Mouse (Mus musculus) MEL (cell line): ENCODE measurements at regions not wholly inside any gene's neighbourhood (a gene's known extent, or its start where the extent isn't known, plus 50 kb on each side); places are given as distances from the start of the nearest gene placed in this dataset.

Experiments used
- DNase-seq: peaks from one replicate; pipeline ENCODE4 v3.0.0; 2011; ENCODE audit warnings: low read depth, low spot score
- H3K27ac ChIP-seq: 2 replicates; pipeline ENCODE4 v1.5.1; 2012; ENCODE audit warnings: low read depth, mild to moderate bottlenecking, control low read depth, low read length, moderate library complexity; ENCODE audit not compliant: control insufficient read depth
- H3K27me3 ChIP-seq, 2 experiments: fragments of 150-350 bp in 1 of 2; sonication (generic) in 1 of 2; 2 replicates each; pipeline ENCODE4 v1.6.1; 2012; ENCODE audit warnings: low read length in 2 of 2, mild to moderate bottlenecking in 2 of 2, improper control_type of control experiment in 1 of 2, moderate library complexity in 1 of 2; ENCODE audit not compliant: insufficient read depth in 2 of 2, control insufficient read depth in 1 of 2
- H3K36me3 ChIP-seq, 2 experiments: 2 replicates each; pipeline ENCODE4 v1.6.1; 2012 to 2014; ENCODE audit warnings: low read length in 2 of 2, improper control_type of control experiment in 1 of 2, inconsistent platforms in 1 of 2, mild to moderate bottlenecking in 1 of 2; ENCODE audit not compliant: insufficient read depth in 2 of 2, control insufficient read depth in 1 of 2
- H3K4me1 ChIP-seq, 2 experiments: fragments of 150-350 bp in 1 of 2; sonication (generic) in 1 of 2; 2 replicates each; pipeline ENCODE4 v1.6.1; 2012; ENCODE audit warnings: low read length in 2 of 2, improper control_type of control experiment in 1 of 2, mild to moderate bottlenecking in 1 of 2; ENCODE audit not compliant: insufficient read depth in 2 of 2, control insufficient read depth in 1 of 2
- H3K4me3 ChIP-seq, 2 experiments: fragments of 150-350 bp in 1 of 2; sonication (generic) in 1 of 2; 2 replicates each; pipeline ENCODE4 v1.5.1; 2012; ENCODE audit warnings: low read depth in 2 of 2, low read length in 2 of 2, mild to moderate bottlenecking in 2 of 2, moderate library complexity in 2 of 2, control low read depth in 1 of 2, improper control_type of control experiment in 1 of 2; ENCODE audit not compliant: control insufficient read depth in 1 of 2, insufficient read depth in 1 of 2
- H3K79me2 ChIP-seq: 2 replicates; pipeline ENCODE4 v1.6.1; 2012; ENCODE audit warnings: mild to moderate bottlenecking, low read length, moderate library complexity; ENCODE audit not compliant: control insufficient read depth, poor library complexity, insufficient read depth
- H3K9ac ChIP-seq: 2 replicates; pipeline ENCODE4 v1.6.1; 2012; ENCODE audit warnings: low read depth, mild to moderate bottlenecking, control low read depth, low read length, moderate library complexity; ENCODE audit not compliant: control insufficient read depth, poor library complexity, severe bottlenecking
- H3K9me3 ChIP-seq: fragments of 150-350 bp; sonication (generic); replicated peaks from 2 replicates; pipeline ENCODE4 v1.6.1; 2012; ENCODE audit warnings: mild to moderate bottlenecking, low read length, improper control_type of control experiment, moderate library complexity; ENCODE audit not compliant: insufficient read depth
- BHLHE40 ChIP-seq: IDR thresholded peaks from 2 replicates; pipeline ENCODE4 v1.6.1; 2012; ENCODE audit warnings: low read depth, mild to moderate bottlenecking, inconsistent platforms, low read length, improper control_type of control experiment, borderline replicate concordance
- ELF1 ChIP-seq: IDR thresholded peaks from 2 replicates; pipeline ENCODE4 v1.6.1; 2014; ENCODE audit warnings: low read depth, mild to moderate bottlenecking, inconsistent platforms, low read length, improper control_type of control experiment, moderate library complexity
- ETS1 ChIP-seq: IDR thresholded peaks from 2 replicates; pipeline ENCODE4 v1.6.1; 2012; ENCODE audit warnings: low read depth, mild to moderate bottlenecking, inconsistent platforms, low read length, improper control_type of control experiment, moderate library complexity
- GABPA ChIP-seq: IDR thresholded peaks from 2 replicates; pipeline ENCODE4 v1.6.1; 2012; ENCODE audit warnings: low read depth, mild to moderate bottlenecking, inconsistent platforms, low read length, improper control_type of control experiment, moderate library complexity
- MAFK ChIP-seq: IDR thresholded peaks from 2 replicates; pipeline ENCODE4 v1.6.1; 2011; ENCODE audit warnings: low read depth, mild to moderate bottlenecking, low read length, improper control_type of control experiment, borderline replicate concordance
- MEF2A ChIP-seq: IDR thresholded peaks from 2 replicates; pipeline ENCODE4 v1.6.1; 2014; ENCODE audit warnings: low read depth, mild to moderate bottlenecking, inconsistent platforms, low read length, improper control_type of control experiment; ENCODE audit not compliant: poor library complexity, insufficient replicate concordance, severe bottlenecking; ENCODE audit errors: extremely low read depth
- MXI1 ChIP-seq: IDR thresholded peaks from 2 replicates; pipeline ENCODE4 v1.6.1; 2011; ENCODE audit warnings: mild to moderate bottlenecking, low read depth, low read length, improper control_type of control experiment
- MYB ChIP-seq: IDR thresholded peaks from 2 replicates; pipeline ENCODE4 v1.6.1; 2011; ENCODE audit warnings: mild to moderate bottlenecking, low read depth, low read length, improper control_type of control experiment
- MYC ChIP-seq: IDR thresholded peaks from 2 replicates; pipeline ENCODE4 v1.6.1; 2011; ENCODE audit warnings: low read depth, mild to moderate bottlenecking, low read length, improper control_type of control experiment, moderate library complexity
- RCOR1 ChIP-seq: IDR thresholded peaks from 2 replicates; pipeline ENCODE4 v1.6.1; 2012; ENCODE audit warnings: low read depth, mild to moderate bottlenecking, inconsistent platforms, low read length, improper control_type of control experiment
- UBTF ChIP-seq: IDR thresholded peaks from 2 replicates; pipeline ENCODE4 v1.6.1; 2012; ENCODE audit warnings: low read depth, mild to moderate bottlenecking, inconsistent platforms, low read length, improper control_type of control experiment, moderate library complexity, borderline replicate concordance; ENCODE audit not compliant: insufficient read depth
- USF1 ChIP-seq: IDR thresholded peaks from 2 replicates; pipeline ENCODE4 v1.6.1; 2014; ENCODE audit warnings: low read depth, mild to moderate bottlenecking, inconsistent platforms, low read length, improper control_type of control experiment, moderate library complexity
- USF2 ChIP-seq, 2 experiments: IDR thresholded peaks; 2 replicates each; pipeline ENCODE4 v1.6.1; 2011 to 2012; ENCODE audit warnings: improper control_type of control experiment in 2 of 2, low read length in 2 of 2, borderline replicate concordance in 1 of 2, inconsistent platforms in 1 of 2, low read depth in 1 of 2, mild to moderate bottlenecking in 1 of 2; ENCODE audit not compliant: insufficient read depth in 1 of 2
- ZKSCAN1 ChIP-seq: IDR thresholded peaks from 2 replicates; pipeline ENCODE4 v1.6.1; 2012; ENCODE audit warnings: low read depth, mild to moderate bottlenecking, inconsistent platforms, low read length, improper control_type of control experiment, moderate library complexity

- TF ChIP-seq MEF2A, result no peak
- no peak for TF ChIP-seq MXI1
- TF ChIP-seq ELF1, result no peak
- TF ChIP-seq BHLHE40, result no peak
- TF ChIP-seq UBTF, result no peak
- TF ChIP-seq GABPA, result no peak
- no peak for TF ChIP-seq USF2 (IDR thresholded peaks at IDR 0.05; ENCODE audit: borderline replicate concordance in 1 of 2, insufficient read depth in 1 of 2, low read depth in 1 of 2, low read length in 2 of 2)
- no peak for TF ChIP-seq ZKSCAN1
- TF ChIP-seq ETS1, result no peak
- TF ChIP-seq USF1, result no peak
- no peak for TF ChIP-seq MYB
- no peak overlapping the region for H3K4me3 ChIP-seq
- DNase-seq, result no peak
- H3K27ac ChIP-seq, result no peak overlapping the region
- H3K4me1 ChIP-seq, result no peaks in the 10 kb centered on the region
- no peaks in the 10 kb centered on the region for H3K9me3 ChIP-seq
- H3K9ac ChIP-seq, result no peak overlapping the region
- no peaks in the 10 kb centered on the region for H3K27me3 ChIP-seq
- no peaks in the 10 kb centered on the region for H3K36me3 ChIP-seq
- H3K79me2 ChIP-seq, result no peaks in the 10 kb centered on the region
Observed at GRCm38 (mm10) chrX:11419162-11419631, 91.6 kb downstream of the H2al1j start.

- Histone ChIP-seq H3K79me2 (no peaks in the 10 kb centered on the region), H3K9ac (no peak overlapping the region), H3K4me1 (no peaks in the 10 kb centered on the region), H3K36me3 (no peaks in the 10 kb centered on the region), H3K27me3 (no peaks in the 10 kb centered on the region), H3K9me3 (no peaks in the 10 kb centered on the region), H3K4me3 (no peak overlapping the region), H3K27ac (no peak overlapping the region)
- no peak for DNase-seq
- TF ChIP-seq USF2 (IDR thresholded peaks at IDR 0.05; ENCODE audit: borderline replicate concordance in 1 of 2, insufficient read depth in 1 of 2, low read depth in 1 of 2, low read length in 2 of 2) (no peak), MAFK (no peak), MYC (no peak), RCOR1 (no peak)
Observed at GRCm38 (mm10) chrX:11432403-11433004, 104.9 kb downstream of the H2al1j start.
